Mouse (Mus musculus) urinary bladder, postnatal 10 days (tissue): Measurements from ENCODE around the gene Hist1h2bp.
A peak's percentile ranks its signal among the peaks of the same experiment; 100 is the strongest.
"Not testable (repeated sequence)": the region's sequence is repeated elsewhere in the genome, so short reads cannot be mapped to it uniquely, and the experiment has no call there.

Experiments
- DNase-seq: peaks from one replicate; pipeline ENCODE4 v3.0.0; 2022; ENCODE audit warnings: low spot score

The Hist1h2bp gene

DNA sequence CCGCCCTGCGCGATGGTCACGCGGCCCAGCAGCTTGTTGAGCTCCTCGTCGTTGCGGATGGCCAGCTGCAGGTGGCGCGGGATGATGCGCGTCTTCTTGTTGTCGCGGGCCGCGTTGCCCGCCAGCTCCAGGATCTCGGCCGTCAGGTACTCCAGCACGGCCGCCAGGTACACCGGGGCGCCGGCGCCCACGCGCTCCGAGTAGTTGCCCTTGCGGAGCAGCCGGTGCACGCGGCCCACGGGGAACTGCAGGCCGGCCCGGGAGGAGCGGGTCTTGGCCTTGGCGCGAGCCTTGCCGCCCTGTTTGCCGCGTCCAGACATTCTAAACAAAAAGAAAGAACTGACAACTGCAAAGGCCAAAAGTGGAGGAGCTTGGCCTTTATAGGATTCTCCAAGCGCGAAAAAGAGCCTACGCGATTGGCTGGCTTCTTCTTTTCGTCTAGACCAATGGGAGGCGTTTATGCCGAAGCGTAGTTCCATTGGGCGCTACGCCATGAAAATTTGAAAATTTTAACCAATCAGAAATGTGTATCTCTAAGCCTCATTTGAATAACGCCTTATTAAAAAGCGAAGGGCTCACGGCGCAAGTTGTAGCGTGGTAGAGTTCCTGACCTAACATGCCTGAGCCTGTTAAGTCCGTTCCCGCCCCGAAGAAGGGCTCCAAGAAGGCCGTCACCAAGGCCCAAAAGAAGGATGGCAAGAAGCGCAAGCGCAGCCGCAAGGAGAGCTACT lies at the start of gene Hist1h2bp, which contains the start of gene Hist1h2an:
Hist1h2bp (plus strand) TSS at position 563 of the 731 bp plus-strand sequence.
Hist1h2an (minus strand) TSS at position 320 of the 731 bp plus-strand sequence.
- DNase-seq, result peak; percentile 27

DNA sequence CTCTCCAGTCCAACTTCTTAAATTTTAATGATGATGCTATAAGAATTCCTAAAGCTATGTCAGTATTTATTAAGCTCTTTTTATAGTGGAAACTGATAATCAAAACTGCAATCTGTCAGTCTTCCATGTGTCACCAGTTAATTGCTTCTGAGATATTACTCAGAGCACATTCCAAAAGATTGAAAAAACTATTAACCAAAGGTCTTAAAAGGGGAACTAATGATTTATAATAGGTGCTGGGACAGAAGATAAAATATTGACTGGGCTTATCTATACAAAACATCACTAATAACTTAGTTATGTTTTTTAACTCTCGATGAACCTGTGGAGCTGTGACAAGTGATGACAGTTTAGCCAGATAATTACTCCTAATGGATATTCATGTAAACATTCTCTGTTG lies 42.3 kb upstream of the Hist1h2bp start:
- DNase-seq, result no peak

DNA sequence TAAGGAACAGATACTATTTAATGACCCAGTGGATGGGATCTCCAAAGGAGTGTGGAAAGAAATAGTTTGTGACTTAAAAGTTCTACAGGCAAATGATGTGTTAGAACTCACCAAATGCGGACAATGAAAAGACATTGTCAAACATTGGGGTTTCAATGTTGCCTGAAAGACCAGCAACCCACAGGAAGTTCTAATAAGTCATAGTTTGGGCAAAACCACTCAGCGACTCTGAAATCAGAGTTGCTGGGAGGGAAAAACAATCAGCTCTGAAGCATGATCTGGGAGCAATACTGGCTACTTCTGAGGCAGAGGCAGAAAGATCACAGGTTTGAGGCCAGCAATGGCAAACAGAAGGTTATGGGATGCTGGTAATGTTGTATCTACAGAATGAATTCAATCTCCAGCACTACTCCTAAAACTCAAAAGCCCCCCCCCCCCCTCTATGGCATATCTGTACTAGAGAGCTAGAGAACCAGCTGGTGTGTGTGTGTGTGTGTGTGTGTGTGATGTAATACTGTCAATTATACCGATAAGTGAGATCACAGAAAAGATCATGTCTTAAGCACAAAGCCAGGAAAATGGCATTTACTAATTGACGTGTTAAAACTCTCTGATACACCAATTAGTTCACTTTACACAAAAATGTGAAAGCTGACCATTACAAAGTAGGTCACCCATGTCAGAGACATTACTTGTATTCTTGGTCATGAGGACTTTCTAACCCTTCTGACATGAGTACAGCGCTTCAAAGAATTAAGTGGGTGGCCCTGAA lies 37.7 kb upstream of the Hist1h2bp start:
- no peak for DNase-seq

DNA sequence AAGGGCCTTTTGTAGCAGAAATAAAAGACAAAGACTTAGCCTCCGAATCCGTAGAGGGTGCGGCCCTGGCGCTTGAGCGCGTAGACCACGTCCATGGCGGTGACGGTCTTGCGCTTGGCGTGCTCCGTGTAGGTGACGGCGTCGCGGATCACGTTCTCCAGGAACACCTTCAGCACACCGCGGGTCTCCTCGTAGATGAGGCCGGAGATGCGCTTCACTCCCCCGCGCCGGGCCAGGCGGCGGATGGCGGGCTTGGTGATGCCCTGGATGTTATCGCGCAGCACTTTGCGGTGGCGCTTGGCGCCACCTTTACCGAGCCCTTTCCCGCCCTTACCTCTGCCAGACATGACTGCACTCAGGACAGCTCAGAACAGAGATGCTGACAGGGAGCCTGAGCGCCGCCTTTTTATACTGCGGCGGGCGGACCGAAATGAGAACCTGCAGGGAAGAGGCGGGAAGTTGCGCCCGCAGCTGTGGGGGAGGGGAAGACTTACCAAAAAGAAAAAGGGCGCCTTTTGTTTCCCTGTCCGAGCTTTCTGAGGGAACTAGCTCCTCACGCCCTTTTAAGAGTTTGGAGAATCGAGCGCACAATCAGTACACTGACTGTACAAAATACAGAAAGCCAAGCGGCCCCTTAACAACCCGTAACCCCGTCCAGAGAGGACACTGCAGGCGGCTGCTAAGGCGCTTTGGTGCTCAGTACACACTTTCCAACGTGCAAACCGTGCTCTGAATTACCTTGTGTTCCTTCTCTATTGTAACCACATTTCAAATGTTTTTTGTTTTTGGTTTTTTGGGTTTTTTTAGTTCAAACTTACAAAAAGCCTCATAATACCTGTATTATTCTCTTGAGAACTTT lies 36.9 kb upstream of the Hist1h2bp start, which contains the start of gene Hist1h4k:
Hist1h4k (minus strand) TSS at position 347 of the 859 bp plus-strand sequence.
- peak; percentile 51 for DNase-seq

DNA sequence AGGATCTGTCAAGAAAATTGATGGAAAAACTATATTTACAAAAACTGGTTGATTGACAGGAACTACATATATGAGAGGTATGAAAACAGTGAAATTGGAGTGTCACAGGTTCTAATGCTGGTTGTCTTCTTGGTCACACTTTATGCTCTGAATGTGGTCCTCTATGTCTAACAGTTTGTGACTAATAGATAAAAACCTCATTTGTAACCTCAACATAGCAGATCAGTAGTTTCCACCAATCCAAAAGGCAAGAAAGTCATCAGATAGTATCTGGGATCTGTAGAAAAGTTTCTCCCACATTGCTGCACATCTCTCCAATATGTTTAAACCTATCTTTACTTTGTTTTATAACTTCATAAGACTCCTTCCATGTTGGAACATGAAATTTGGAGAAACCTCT lies 35.8 kb upstream of the Hist1h2bp start:
- no peak for DNase-seq

DNA sequence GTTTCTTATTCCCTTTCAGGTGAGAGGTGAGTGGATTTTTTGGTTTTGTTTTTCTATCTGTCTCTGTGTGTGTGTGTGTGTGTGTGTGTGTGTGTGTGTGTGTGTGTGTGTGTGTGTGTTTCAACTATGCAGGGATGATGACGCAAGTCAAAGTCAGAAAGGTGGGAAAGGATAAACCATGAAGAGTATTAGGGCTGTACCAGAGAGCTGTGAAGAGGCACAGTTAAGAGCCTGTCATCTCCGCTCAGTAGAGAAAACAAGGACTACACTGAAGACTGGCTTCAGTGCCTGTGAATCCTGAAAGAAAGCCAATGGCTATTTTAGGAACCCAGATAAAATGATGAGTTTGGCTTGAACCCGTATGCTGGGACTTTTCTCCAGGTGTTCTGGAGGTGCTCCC lies 35.4 kb upstream of the Hist1h2bp start:
- no peak for DNase-seq

DNA sequence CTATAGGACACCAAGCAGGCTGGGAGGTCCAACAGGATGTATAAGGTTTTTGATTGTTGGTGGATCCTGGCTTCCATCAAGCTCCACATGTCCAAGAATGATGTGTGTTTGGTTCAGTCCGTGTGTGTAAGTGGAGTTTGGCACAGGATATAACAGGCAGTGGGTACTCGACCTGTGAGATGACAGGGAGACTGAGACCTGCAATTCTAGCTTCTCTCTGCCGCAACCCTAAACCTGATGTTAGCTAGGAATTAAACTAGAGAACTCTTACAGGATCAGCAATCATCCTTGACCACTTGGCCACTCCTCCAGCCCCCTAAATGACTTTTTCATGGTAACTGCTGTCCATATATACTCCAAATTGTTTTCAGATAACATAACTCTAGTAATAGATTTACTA lies 34.9 kb upstream of the Hist1h2bp start:
- DNase-seq, result no peak

DNA sequence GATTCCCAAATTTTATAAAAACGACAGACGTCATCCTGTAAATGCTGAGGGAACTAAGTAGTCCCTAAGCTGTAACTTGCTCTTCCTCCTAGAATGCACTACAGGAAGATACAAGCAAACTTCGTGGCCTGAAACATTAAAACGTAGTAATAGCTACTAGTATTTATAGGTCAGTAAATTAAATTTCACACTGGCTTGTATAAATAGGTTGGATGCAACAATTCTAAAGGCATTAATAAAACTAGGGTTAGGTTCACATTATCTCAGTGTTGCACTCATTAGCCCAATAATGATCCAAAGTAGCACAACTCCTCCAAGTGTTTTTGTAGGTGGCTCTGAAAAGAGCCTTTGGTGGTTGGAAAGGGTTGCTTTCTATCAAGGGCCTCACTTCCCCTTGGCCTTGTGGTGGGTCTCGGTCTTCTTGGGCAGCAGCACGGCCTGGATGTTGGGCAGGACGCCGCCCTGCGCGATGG lies 34.2 kb upstream of the Hist1h2bp start:
- no peak for DNase-seq

DNA sequence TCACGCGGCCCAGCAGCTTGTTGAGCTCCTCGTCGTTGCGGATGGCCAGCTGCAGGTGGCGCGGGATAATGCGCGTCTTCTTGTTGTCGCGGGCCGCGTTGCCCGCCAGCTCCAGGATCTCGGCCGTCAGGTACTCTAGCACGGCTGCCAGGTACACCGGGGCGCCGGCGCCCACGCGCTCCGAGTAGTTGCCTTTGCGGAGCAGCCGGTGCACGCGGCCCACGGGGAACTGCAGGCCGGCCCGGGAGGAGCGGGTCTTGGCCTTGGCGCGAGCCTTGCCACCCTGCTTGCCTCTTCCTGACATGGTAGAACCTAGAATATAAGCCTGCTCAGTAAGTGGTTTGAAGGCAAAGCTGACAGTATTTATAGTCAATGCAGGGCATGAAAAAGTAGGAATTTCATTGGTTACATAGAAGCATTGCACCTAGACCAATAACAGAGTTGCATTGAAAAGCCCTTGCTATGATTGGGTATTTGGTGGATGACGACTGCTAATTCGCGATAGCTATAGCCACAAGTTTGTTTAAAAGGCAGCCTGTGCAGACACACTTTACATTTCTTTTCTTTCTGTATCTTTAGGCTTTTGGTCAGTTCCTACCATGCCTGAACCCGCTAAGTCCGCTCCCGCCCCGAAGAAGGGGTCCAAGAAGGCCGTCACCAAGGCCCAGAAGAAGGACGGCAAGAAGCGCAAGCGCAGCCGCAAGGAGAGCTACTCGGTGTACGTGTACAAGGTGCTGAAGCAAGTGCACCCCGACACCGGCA lies 33.6 kb upstream of the Hist1h2bp start, which contains the start of the genes Hist1h2ak and Hist1h2bn:
Hist1h2ak (minus strand) TSS at position 304 of the 762 bp plus-strand sequence.
Hist1h2bn (plus strand) TSS at position 600 of the 762 bp plus-strand sequence.
- not testable (repeated sequence) for DNase-seq

DNA sequence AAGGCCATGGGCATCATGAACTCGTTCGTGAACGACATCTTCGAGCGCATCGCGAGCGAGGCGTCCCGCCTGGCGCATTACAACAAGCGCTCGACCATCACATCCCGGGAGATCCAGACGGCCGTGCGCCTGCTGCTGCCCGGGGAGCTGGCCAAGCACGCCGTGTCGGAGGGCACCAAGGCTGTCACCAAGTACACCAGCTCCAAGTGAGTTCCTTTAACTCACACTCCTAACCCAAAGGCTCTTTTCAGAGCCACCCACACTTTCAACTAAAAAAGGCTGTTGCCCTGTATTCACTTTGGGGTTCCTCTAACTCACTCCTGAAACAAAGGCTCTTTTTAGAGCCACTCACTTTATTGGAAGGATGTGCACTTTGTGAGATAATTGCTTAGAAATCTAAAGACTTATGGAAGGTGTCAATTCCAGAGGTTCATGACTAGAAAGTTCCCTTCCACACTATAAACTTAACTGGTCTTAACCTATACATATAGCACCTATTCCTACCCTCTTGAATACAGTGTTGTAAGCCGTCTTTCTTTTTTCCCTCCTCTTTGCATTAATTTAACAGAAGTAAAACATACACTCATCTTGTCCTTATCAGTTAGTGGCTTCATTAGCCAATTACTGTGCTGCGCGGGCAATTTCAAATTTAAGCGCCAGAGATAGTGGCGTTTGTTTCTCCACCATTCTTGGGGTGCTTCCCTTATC lies 32.8 kb upstream of the Hist1h2bp start:
- DNase-seq, result not testable (repeated sequence)

DNA sequence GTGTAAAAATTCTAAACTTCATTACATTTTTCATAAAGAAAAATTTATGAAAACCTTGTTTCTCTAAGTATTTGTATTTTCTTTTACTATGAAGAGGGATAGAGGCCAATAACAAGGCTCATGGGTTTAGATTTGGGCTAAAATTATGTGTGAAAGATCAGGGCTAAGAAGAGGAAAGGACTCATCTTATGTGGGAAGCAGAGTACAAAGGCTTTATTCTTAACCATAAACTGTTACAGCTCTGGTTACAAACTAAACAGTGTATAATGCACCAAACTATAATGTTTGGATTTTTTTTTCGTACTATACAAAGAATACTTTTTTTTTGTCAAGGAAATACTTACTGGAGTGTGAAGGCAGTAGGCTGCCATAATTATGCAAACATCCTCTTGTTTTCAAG lies 31.6 kb upstream of the Hist1h2bp start:
- DNase-seq, result no peak

DNA sequence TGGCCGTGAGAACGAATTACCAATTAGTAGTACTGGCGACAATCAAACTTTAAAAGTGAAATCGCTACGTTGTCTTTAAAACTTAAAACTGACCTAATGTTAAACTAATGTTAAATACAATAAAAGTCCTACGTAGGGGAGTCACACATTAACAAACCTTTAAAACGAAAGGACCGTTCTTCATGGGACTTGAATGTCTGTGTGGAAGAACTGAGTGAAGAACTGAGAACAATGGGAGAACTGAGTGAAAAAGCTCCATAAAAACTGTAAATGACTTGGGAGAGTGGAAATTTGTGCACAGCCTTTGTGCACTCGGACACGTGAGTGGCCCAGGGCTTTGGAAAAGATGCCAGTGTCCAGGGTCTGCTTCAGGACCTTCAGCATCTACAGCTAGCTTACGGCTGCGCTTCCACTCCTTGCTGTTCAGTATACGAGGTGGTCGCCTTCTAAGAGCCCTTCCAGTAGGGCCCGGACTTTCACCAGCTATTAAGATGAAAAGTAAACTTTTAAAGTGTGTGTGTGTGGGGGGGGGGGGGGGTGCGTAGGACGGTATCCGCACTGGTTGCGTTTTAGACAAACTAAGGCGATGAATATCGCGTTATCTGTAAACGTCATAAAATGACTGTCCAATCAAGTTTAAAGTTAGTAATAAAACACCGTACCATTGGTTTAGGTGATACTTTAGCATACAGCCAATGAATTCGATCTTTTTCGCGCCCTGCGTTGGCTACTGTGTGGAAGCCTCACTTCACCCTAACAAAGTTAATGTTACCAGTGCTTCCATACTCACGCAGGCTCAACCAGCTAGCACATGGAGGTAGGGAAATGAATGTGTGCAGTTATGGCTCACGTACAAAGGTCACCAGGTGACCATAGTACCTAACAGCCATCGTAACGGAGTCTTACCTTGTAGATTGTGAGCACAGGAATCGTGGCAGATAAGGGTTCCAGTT lies 8.2 kb upstream of the Hist1h2bp start:
- DNase-seq, result peak; percentile 13

DNA sequence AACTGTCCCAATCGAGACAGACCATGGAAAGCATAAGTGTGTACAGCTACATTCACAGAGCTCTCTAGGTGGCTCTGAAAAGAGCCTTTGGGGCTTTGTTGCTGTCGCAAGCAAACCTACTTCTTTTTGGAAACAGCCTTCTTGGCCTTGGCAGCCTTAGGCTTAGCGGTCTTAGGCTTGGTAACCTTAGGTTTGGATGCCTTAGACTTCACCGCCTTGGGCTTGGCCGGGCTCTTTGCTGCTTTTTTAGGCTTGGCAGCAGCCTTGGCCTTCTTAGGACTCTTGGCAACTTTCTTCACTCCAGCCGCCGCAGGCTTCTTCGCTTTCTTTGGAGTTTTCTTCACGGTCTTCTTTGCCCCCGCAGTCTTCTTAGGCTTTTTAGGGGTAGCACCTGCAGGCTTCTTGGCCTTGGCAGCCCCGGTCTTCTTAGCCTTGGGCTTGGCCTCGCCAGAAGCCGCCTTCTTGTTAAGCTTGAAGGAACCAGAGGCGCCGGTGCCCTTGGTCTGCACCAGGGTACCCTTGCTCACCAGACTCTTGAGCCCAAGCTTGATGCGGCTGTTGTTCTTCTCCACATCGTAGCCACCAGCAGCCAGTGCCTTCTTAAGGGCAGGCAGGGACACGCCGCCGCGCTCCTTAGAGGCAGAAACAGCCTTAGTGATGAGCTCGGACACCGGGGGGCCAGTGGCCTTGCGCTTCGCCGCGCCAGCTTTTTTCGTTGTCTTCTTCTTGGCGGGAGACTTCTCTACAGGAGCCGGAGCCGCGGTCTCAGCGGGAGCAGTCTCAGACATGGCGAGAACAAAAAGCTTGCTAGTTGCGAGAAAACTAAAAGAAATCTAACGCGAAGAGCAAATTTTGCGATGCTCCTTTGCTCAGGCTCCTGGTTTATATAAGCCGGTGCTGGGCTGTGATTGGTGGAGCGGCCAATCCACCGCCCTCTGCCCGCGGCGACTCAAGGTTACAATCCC lies 7.2 kb upstream of the Hist1h2bp start, which contains the start of gene Hist1h1b:
Hist1h1b (minus strand) TSS at position 859 of the 965 bp plus-strand sequence.
- DNase-seq, result peak; percentile 9

DNA sequence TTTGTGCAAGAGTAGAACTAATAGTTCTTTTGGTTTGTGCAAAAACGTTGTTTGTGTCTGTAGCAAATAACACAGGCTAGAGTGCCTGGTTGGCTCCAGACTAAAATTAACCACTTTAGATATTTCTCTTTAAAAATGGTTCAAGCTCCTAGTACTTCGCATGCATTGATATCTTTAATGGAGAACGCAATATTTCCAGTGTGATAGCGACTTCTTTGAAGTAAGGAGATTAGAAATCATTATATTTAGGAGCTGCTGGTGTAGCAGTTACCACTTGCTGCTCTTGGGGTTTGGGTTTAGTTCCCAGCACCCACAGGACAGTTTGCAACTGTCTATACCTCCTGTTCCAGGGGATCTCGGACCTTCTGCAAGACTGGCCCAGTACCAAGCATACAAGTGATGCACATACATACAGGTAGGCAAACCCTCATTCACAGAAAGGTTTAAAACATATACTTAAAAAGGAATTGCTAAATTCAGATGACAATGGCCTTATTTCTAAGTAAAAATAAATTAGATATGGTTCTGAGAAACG lies 6.2 kb upstream of the Hist1h2bp start:
- DNase-seq, result no peak

DNA sequence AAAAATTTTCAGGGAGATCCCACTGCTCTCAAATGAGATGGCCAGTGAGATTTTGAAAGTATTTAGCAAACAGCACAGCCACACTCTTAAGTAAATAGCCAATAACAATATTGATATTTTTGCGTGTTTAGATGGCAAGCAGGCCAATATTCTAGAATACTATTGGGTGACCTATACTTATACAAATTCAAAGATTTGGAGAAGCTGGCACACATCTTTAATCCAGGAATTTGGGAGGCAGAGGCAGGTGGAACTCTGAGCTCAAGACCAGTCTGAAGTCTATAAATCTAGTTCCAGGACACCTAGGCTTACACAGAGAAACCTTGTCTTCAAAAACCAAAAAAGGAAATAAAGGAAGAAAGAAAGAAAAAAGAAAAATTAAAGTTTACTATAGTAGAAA lies 5.6 kb upstream of the Hist1h2bp start:
- no peak for DNase-seq

DNA sequence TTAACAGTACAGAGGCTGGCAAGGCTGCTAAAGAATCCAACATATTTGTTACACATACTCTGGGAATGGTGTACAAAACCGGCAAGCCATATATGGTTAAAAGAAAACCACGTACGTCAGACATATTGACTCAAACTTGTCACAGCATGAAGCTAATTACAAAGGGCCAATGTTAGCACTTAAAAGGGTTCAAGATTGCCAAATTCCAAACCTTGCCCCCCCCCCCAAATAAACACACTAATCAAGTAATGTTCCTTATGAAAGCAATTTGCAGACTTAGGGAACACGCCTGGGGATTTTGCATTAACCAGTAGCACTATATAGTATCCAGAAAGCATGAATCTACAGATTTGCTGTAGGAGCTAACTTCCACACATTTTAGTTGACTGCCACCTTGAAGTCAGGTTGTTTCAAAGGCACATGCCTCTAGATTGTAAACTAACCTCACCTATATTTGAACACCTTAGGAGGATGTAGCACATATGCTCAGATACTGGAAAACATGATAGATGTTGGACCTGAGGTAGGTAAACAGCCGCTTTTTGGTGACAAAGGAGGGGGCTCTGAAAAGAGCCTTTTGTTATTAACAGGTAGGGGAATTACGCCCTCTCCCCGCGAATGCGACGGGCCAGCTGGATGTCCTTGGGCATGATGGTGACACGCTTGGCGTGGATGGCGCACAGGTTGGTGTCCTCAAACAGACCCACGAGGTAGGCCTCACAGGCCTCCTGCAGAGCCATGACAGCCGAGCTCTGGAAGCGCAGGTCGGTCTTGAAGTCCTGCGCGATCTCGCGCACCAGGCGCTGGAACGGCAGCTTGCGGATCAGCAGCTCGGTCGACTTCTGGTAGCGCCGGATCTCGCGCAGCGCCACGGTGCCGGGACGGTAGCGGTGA lies 4.7 kb upstream of the Hist1h2bp start:
- DNase-seq, result not testable (repeated sequence)

DNA sequence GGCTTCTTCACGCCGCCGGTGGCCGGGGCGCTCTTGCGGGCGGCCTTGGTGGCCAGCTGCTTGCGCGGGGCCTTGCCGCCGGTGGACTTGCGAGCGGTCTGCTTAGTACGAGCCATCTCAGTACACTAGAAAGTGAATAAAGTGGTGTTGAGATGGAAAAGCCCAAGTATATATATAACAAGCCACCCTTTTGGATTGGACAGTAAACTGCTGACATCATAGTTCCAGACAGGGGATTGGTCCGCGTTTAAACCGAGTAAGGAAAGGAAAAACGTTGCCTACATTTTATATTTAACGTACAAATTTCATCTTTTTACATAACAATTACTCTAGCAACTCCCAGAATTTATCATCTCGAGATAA lies 4.0 kb upstream of the Hist1h2bp start, which contains the start of gene Hist1h3i:
Hist1h3i (minus strand) TSS at position 116 of the 363 bp plus-strand sequence.
- DNase-seq, result no peak
